Mouse (Mus musculus) cerebellum, adult 2 months (tissue): ENCODE results near the gene Cabin1.

Experiments
- CTCF ChIP-seq: fragments of 200-500 bp; IDR thresholded peaks from 2 replicates; pipeline ENCODE4 v1.5.1; 2011; ENCODE audit warnings: low read depth, mild to moderate bottlenecking, control low read depth, low read length, moderate library complexity, borderline replicate concordance; ENCODE audit not compliant: insufficient read depth
- POLR2A ChIP-seq: fragments of 200-500 bp; IDR thresholded peaks from 2 replicates; pipeline ENCODE4 v1.6.1; 2011; ENCODE audit warnings: low read length, control low read depth, borderline replicate concordance; ENCODE audit not compliant: insufficient read depth

- TF ChIP-seq CTCF, result no peak
- TF ChIP-seq POLR2A, result no peak
These were observed 68.6 kb downstream of the Cabin1 start for GRCm38 (mm10) chr10:75695521-75695920.
